Mouse (Mus musculus) hindbrain, embryonic 16.5 days (tissue): ENCODE measurements at regions not wholly inside any gene's neighbourhood (a gene's known extent, or its start where the extent isn't known, plus 50 kb on each side); places are given as distances from the start of the nearest gene placed in this dataset.

Source experiments
- ATAC-seq: fragments of 200-750 bp; cut with Nextera tagmentation; 2 replicates; pipeline ENCODE4 v1.8.0; 2017; ENCODE audit warnings: moderate TSS enrichment, moderate library complexity
- H3K27ac ChIP-seq: fragments of 300-500 bp; sonication (generic); 2 replicates; pipeline ENCODE4 v1.5.1; 2014; ENCODE audit warnings: low read depth, mild to moderate bottlenecking, control low read depth, low read length, moderate library complexity
- H3K27me3 ChIP-seq: fragments of 300-500 bp; sonication (generic); replicated peaks from 2 replicates; pipeline ENCODE4 v1.6.1; 2014; ENCODE audit warnings: low read length; ENCODE audit not compliant: control insufficient read depth, insufficient read depth
- H3K36me3 ChIP-seq: fragments of 300-500 bp; sonication (generic); 2 replicates; pipeline ENCODE4 v1.6.1; 2014; ENCODE audit warnings: mild to moderate bottlenecking, low read length, moderate library complexity, mixed read lengths; ENCODE audit not compliant: control insufficient read depth, insufficient read depth
- H3K4me1 ChIP-seq: fragments of 300-500 bp; sonication (generic); 2 replicates; pipeline ENCODE4 v1.6.1; 2014; ENCODE audit warnings: low read depth, low read length; ENCODE audit not compliant: control insufficient read depth, insufficient read depth
- H3K4me2 ChIP-seq: fragments of 300-500 bp; sonication (generic); 2 replicates; pipeline ENCODE4 v1.6.1; 2014; ENCODE audit warnings: mild to moderate bottlenecking, low read length, control low read depth, moderate library complexity
- H3K4me3 ChIP-seq: fragments of 300-500 bp; sonication (generic); 2 replicates; pipeline ENCODE4 v1.5.1; 2014; ENCODE audit warnings: mild to moderate bottlenecking, low read length, control low read depth, moderate library complexity
- H3K9ac ChIP-seq: fragments of 300-500 bp; sonication (generic); 2 replicates; pipeline ENCODE4 v1.6.1; 2014; ENCODE audit warnings: low read depth, mild to moderate bottlenecking, control low read depth, low read length, moderate library complexity
- H3K9me3 ChIP-seq: fragments of 300-500 bp; sonication (generic); 2 replicates; pipeline ENCODE4 v1.6.1; 2014; ENCODE audit warnings: mild to moderate bottlenecking, low read length, moderate library complexity; ENCODE audit not compliant: control insufficient read depth
- WGBS: fragments of 180-500 bp; shearing (Covaris S2); extraction: QIAGEN DNeasy Blood & Tissue Kit; methylation state at CpG from one replicate; pipeline ENCODE4 v1.1.7; 2014; 5-methylcytosine and 5-hydroxymethylcytosine counted together

- Histone ChIP-seq H3K4me3 (no peak overlapping the region), H3K4me1 (no peaks in the 10 kb centered on the region), H3K4me2 (no peak overlapping the region), H3K27ac (no peak overlapping the region), H3K27me3 (no peaks in the 10 kb centered on the region), H3K9ac (no peak overlapping the region), H3K9me3 (no peaks in the 10 kb centered on the region), H3K36me3 (no peaks in the 10 kb centered on the region)
- 0 out of 2 replicates have a peak, but pooled peaks have one; percentile 50 for ATAC-seq
- WGBS: 69% methylated on average over 8 of the region's 8 CpGs
Measured at GRCm38 (mm10) chr11:34940151-34940550, 106.7 kb upstream of the Spdl1 start.

GRCm38 (mm10) chr11:34939002-34939401 lies 105.6 kb upstream of the Spdl1 start:
- H3K9me3 ChIP-seq: no peaks in the 10 kb centered on the region
- no peak overlapping the region for H3K27ac ChIP-seq
- no peaks in the 10 kb centered on the region for H3K4me1 ChIP-seq
- peak; percentile 48; the same call in 1 of the 2 replicates for ATAC-seq
- H3K9ac ChIP-seq: no peak overlapping the region
- no peaks in the 10 kb centered on the region for H3K27me3 ChIP-seq
- no peaks in the 10 kb centered on the region for H3K36me3 ChIP-seq
- H3K4me2 ChIP-seq: no peak overlapping the region
- no peak overlapping the region for H3K4me3 ChIP-seq
- 78% methylated on average over 4 of the region's 4 CpGs for WGBS

- Histone ChIP-seq H3K4me2 (no peak overlapping the region), H3K9ac (no peak overlapping the region), H3K36me3 (no peaks in the 10 kb centered on the region), H3K27ac (no peak overlapping the region), H3K9me3 (no peaks in the 10 kb centered on the region), H3K4me3 (no peak overlapping the region), H3K27me3 (no peaks in the 10 kb centered on the region), H3K4me1 (no peaks in the 10 kb centered on the region)
- no peak for ATAC-seq
Measured at GRCm38 (mm10) chr11:34932191-34932590, 98.8 kb upstream of the Spdl1 start.

- no peaks in the 10 kb centered on the region for H3K4me1 ChIP-seq
- H3K36me3 ChIP-seq: no peaks in the 10 kb centered on the region
- no peak overlapping the region for H3K4me2 ChIP-seq
- H3K9me3 ChIP-seq: no peaks in the 10 kb centered on the region
- no peaks in the 10 kb centered on the region for H3K27me3 ChIP-seq
- no peak for ATAC-seq
- WGBS: 89% methylated on average over 1 of the region's 1 CpGs
- no peak overlapping the region for H3K9ac ChIP-seq
- H3K27ac ChIP-seq: no peak overlapping the region
- H3K4me3 ChIP-seq: no peak overlapping the region
Measured at GRCm38 (mm10) chr11:34917175-34917574, 83.7 kb upstream of the Spdl1 start.

GRCm38 (mm10) chr11:34909841-34910240 lies 76.4 kb upstream of the Spdl1 start:
- Histone ChIP-seq H3K9me3 (no peaks in the 10 kb centered on the region), H3K27ac (no peak overlapping the region), H3K4me1 (no peaks in the 10 kb centered on the region), H3K4me3 (no peak overlapping the region), H3K9ac (no peak overlapping the region), H3K36me3 (no peaks in the 10 kb centered on the region), H3K4me2 (no peak overlapping the region), H3K27me3 (no peaks in the 10 kb centered on the region)
- 65% methylated on average over 5 of the region's 5 CpGs for WGBS
- no peak for ATAC-seq

- Histone ChIP-seq H3K4me2 (no peak overlapping the region), H3K4me1 (no peaks in the 10 kb centered on the region), H3K36me3 (no peaks in the 10 kb centered on the region), H3K9ac (no peak overlapping the region), H3K9me3 (no peaks in the 10 kb centered on the region), H3K27ac (no peak overlapping the region), H3K4me3 (no peak overlapping the region), H3K27me3 (no peaks in the 10 kb centered on the region)
- WGBS: 54% methylated on average over 4 of the region's 4 CpGs
- ATAC-seq: no peak
Measured at GRCm38 (mm10) chr11:34904271-34904670, 70.8 kb upstream of the Spdl1 start.

GRCm38 (mm10) chr11:34899400-34899799 lies 66.0 kb upstream of the Spdl1 start:
- no peaks in the 10 kb centered on the region for H3K9me3 ChIP-seq
- no peak overlapping the region for H3K27ac ChIP-seq
- no peak overlapping the region for H3K4me3 ChIP-seq
- H3K4me2 ChIP-seq: no peak overlapping the region
- H3K9ac ChIP-seq: no peak overlapping the region
- ATAC-seq: no peak
- H3K36me3 ChIP-seq: no peaks in the 10 kb centered on the region
- WGBS: 73% methylated on average over 3 of the region's 3 CpGs
- H3K4me1 ChIP-seq: no peaks in the 10 kb centered on the region
- H3K27me3 ChIP-seq: no peaks in the 10 kb centered on the region

- Histone ChIP-seq H3K9me3 (no peaks in the 10 kb centered on the region), H3K27me3 (no peaks in the 10 kb centered on the region), H3K4me1 (no peaks in the 10 kb centered on the region), H3K4me3 (no peak overlapping the region), H3K27ac (no peak overlapping the region), H3K4me2 (no peak overlapping the region), H3K36me3 (no peaks in the 10 kb centered on the region), H3K9ac (no peak overlapping the region)
- no peak for ATAC-seq
- WGBS: 57% methylated on average over 7 of the region's 7 CpGs
Measured at GRCm38 (mm10) chr11:34895624-34896023, 62.2 kb upstream of the Spdl1 start.

GRCm38 (mm10) chr11:34888374-34889136 lies 55.1 kb upstream of the Spdl1 start:
- Histone ChIP-seq H3K4me3 (no peak overlapping the region), H3K9ac (no peak overlapping the region), H3K36me3 (no peaks in the 10 kb centered on the region), H3K9me3 (no peaks in the 10 kb centered on the region), H3K27ac (no peak overlapping the region), H3K27me3 (no peaks in the 10 kb centered on the region), H3K4me1 (no peaks in the 10 kb centered on the region), H3K4me2 (no peak overlapping the region)
- no peak for ATAC-seq
- 74% methylated on average over 7 of the region's 7 CpGs for WGBS
